Mouse (Mus musculus): ENCODE measurements at regions not wholly inside any gene's neighbourhood (a gene's known extent, or its start where the extent isn't known, plus 50 kb on each side); places are given as distances from the start of the nearest gene placed in this dataset.

DNA sequence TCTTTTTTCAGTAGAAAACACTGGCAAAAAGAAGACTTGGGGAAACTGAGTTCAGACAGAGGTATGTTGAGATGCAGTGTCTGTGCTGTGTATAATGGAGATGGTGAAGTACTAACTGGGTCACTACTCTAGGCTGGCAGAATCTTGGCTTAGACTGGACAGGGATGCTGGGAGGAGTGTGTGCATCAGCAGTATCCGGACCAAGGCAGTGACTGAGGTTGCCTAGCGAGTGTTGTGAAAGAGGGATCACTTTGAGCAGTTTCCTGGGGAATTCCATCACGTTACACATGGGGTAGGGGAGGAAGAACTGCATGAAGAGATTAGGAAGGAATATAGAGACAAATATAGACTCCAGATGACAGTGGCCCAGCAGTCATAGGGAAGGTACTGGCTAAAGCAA is 87.9 kb upstream of the Itprid2 start:
- DNase-seq (ENCODE audit: low spot score), result no peak

DNA sequence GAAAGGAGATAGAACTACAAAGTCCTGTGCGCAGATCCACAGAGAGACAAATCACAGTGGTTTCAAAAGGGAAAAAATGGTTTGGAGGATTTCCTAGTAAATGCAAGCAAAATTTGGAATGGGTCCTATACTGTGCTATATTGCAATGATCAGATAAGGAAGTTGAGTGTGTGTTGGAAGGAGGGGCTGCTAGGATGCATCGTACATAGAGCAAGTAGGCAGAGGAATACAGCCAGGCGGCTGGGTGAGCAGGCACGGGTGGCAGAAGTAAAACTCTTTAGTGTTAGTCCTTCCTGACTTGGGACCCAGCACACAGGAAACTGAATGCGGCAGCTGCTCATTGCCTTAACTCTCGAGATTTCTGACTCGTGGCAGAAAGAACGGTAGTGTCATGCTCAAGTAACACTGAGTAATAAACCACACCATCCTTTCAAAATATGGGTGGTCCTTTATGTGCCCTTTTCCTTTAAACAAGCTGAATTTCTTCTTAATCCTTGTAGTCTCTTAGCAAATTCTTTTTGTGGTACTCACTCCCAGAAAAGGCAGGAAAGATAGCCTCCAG is 87.0 kb upstream of the Itprid2 start:
- no peak for DNase-seq (ENCODE audit: low spot score)

GRCm38 (mm10) chr2:79549781-79550180 is 85.4 kb upstream of the Itprid2 start:
- no peak for DNase-seq (ENCODE audit: low spot score)

GRCm38 (mm10) chr2:79550432-79550831 is 84.7 kb upstream of the Itprid2 start:
- DNase-seq (ENCODE audit: low spot score), result no peak

- DNase-seq (ENCODE audit: low spot score), result no peak
Measured at GRCm38 (mm10) chr2:79552481-79552880, 82.7 kb upstream of the Itprid2 start.

DNA sequence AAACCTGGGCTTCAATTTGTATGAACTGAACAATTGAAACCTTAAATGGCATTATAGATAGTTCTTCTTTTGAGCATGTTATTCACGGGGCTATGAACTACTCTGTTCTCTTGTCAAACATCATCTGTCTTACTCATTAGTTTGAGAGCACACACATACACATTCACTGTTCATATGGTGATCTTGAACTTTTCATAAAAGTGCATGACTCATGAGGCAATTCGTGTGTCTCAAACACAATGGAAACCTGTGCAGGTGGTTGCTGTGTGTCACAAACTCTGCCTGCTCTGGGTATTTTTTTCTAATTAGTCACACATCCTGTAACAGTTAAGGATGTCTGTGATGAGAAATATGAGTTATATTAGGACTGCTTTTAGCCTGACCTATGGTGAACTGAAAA is 79.8 kb upstream of the Itprid2 start:
- no peak for DNase-seq (ENCODE audit: low spot score)

DNA sequence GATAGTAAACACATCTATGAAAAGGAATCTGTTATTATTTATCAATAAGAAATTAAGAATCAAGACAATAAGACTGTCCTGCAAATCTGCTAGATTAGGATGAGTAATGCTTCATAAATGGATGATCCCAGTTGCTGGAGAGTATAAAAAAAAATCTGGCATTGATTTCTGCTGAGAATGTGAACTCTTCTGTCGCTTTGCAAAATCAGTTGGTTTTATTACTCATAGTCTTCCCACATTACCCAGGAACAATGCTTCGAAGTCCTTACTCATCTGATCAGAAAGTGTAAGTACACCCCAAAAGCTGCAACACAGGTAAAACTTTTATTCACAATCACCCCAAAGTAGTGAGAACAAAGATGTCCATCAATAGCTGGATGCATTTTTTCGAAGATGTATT is 77.8 kb upstream of the Itprid2 start:
- no peak for DNase-seq (ENCODE audit: low spot score)

- DNase-seq (ENCODE audit: low spot score), result no peak
Measured at GRCm38 (mm10) chr2:79566280-79566933, 68.7 kb upstream of the Itprid2 start.

DNA sequence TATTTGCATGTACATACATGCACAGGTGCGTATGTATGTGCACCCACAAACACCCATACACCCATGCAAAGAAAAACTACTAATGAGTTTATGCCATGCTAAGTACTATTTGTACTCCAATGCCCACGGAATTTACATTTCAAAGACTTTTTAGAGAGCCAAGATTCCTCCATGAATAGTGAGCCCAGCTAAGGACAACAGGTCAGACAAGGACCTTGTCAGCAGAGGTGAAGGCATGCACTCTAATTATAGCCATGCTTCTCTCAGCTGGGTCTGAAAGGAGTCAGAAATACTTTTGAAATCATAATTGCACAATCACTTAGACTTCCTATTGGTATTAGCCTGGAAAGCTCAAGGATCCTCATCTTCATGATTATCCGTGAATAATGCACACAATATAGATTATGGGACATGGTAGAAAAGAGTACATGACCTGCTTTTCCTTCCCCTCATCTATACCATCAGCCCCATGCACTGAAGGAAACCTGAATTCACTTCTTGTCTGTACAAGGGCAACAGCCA is 67.7 kb upstream of the Itprid2 start:
- DNase-seq (ENCODE audit: low spot score), result no peak

- DNase-seq (ENCODE audit: low spot score), result no peak
Measured at GRCm38 (mm10) chr2:79569663-79570062, 65.5 kb upstream of the Itprid2 start.

DNA sequence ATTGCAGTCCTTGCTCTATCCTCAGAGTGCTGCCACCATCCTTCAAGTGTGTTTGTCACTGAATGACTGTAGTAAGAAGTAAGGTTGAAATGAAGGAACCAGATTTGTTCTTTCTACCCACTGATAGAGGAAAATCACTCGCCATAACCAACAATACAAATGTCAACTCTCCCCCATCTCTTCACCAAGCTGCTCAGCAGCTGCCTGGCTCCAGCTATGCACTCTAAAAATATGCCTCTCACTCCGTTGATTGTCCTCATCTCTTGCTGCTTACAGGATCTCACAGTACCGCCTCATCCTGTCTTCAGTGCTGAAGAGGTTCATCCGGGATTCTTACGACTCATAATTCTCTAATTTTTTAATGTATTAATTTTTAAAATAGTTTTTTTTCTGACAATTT is 63.2 kb upstream of the Itprid2 start:
- no peak for DNase-seq (ENCODE audit: low spot score)

- DNase-seq (ENCODE audit: low spot score), result no peak
Measured at GRCm38 (mm10) chr2:79575074-79575473, 60.1 kb upstream of the Itprid2 start.

GRCm38 (mm10) chr2:79585022-79585774 is 50.0 kb upstream of the Itprid2 start:
- DNase-seq (ENCODE audit: low spot score), result no peak

All from testis, postnatal 10 days (tissue).